Mouse (Mus musculus): Measurements from ENCODE around the gene Gabbr2. TPM values are rescaled to one million over a fixed set of nuclear protein-coding genes. Genes with fewer than 3 reads are reported as not detected.

Gabbr2 gene
- 0.03 and 0.07 TPM in 2 replicates for polyA plus RNA-seq (2015; fragmentation: Nextera tagmentation; extraction: Ambion mirVana)

DNA sequence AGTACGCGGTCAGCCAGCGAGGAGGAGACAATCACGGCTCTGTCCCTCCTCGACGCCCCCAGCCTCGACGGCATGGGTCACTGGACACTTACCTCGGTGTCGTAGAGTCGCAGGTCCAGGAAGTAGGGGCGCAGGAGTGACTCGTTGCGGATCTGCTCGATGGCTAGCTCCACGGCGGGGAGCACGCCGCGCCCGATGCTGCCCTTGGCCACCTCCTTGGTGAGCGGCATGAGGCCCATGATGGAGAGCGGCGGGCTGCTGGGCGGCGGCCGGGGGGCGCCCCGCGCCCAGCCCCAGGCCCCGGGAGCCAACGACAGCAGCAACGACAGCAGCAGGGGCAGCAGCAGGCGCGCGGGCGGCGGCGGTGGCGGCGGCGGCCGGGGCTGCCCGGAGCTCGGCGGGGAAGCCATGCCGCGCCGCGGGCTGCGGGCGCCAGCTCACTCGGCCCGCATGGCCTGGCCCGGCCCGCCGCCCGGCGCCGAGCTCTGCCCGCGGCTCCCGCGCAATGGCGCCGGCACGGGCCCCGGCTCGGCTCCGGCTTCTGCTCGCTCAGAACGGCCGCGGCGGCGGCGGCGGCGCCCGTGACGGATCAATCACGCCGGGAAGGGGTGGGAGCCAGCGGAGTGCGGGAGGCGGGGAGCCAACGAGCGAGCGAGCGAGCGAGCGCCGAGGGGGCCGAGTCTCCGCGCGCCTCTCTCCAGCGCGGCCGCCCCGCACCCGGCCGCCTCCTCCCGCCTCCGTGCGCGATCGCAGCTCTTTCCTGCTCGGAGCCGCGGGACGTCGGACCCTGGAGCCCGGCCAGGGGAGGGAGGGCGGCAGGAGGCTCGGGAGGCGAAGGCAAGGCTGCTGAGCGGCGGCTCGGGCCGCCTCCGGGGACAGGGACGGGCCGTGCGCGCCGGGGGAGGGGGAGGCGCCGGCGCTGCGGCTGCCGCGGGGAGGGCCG, at the start of gene Gabbr2:
Gene Gabbr2, minus strand, starts transcription at position 858 of the 943 bp plus-strand sequence.
- WGBS: under 1% methylated on average over 108 of the region's 134 CpGs
- ATAC-seq (replicated peaks; ENCODE audit: extremely low read depth, insufficient read depth, low FRiP score): no peak
- no peaks in the 10 kb centered on the region; the same call in none of the 2 replicates for H3K4me1 ChIP-seq (ENCODE audit: control insufficient read depth, insufficient read depth, low read length)
- no peak within 1 kb of the TSS for H3K27ac ChIP-seq (ENCODE audit: low read length)
- H3K4me2 ChIP-seq (ENCODE audit: low read depth, low read length): peak within 1 kb of the TSS; percentile 79
- no peaks in the 10 kb centered on the region for H3K36me3 ChIP-seq (ENCODE audit: control insufficient read depth, insufficient read depth)
- peak within 1 kb of the TSS; percentile 53 for H3K4me3 ChIP-seq (ENCODE audit: low read length)
- H3K9me3 ChIP-seq (replicated peaks; ENCODE audit: control insufficient read depth, low read length): no peaks in the 10 kb centered on the region
- H3K9ac ChIP-seq (ENCODE audit: low read length): no peak within 1 kb of the TSS
- peaks cover 68% of the 10 kb centered on the region for H3K27me3 ChIP-seq (ENCODE audit: control insufficient read depth, insufficient read depth, low read length)

DNA sequence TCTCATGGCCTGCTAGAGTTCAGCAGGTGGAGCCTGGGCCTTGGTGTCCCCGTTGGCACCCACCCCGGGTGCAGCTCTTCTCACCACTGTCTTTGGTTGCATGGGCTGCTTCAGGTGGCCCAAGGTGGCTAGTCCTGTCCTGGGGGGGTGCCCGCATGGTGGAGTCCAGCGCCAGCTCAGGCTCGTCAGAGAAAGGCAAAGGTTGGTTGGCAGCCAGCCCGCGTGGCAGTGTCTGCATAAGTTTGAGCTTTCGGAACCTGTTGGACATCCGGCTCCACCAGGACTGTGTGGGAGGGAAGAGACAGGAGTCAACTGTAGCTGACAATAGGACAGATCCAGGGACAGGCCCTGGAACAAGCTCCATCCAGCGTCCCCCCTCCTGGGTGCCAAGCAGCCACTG, 47.9 kb upstream of the Gabbr2 start:
- Histone ChIP-seq H3K4me3 (ENCODE audit: low read length) (no peak overlapping the region), H3K9ac (ENCODE audit: low read length) (no peak overlapping the region), H3K9me3 (replicated peaks; ENCODE audit: control insufficient read depth, low read length) (no peaks in the 10 kb centered on the region), H3K27me3 (ENCODE audit: control insufficient read depth, insufficient read depth, low read length) (no peaks in the 10 kb centered on the region), H3K4me1 (ENCODE audit: control insufficient read depth, insufficient read depth, low read length) (no peaks in the 10 kb centered on the region), H3K36me3 (ENCODE audit: control insufficient read depth, insufficient read depth) (no peaks in the 10 kb centered on the region), H3K27ac (ENCODE audit: low read length) (no peak overlapping the region), H3K4me2 (ENCODE audit: low read depth, low read length) (no peak overlapping the region)
- ATAC-seq (replicated peaks; ENCODE audit: extremely low read depth, insufficient read depth, low FRiP score): no peak
- WGBS: 88% methylated on average over 10 of the region's 10 CpGs

DNA sequence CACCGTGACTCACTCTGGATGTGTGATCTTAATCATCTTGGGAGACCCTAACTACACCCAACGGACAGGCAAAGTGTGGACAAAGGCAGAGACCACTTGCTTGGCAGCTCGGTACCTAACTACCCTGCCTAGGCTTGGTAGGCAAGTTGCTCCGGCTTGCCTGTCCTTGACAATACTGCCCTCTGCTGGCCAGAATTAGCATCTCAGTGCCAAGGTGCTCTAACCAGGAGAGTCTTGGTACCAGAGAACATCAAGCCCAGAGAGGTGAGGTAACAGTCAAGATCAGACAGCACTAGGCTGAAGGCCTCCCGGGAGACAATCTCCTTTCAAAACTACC, 45.6 kb upstream of the Gabbr2 start:
- no peak overlapping the region for H3K27ac ChIP-seq (ENCODE audit: low read length)
- H3K36me3 ChIP-seq (ENCODE audit: control insufficient read depth, insufficient read depth): no peaks in the 10 kb centered on the region
- H3K4me1 ChIP-seq (ENCODE audit: control insufficient read depth, insufficient read depth, low read length): no peaks in the 10 kb centered on the region
- H3K9ac ChIP-seq (ENCODE audit: low read length): no peak overlapping the region
- no peak for ATAC-seq (replicated peaks; ENCODE audit: extremely low read depth, insufficient read depth, low FRiP score)
- no peaks in the 10 kb centered on the region for H3K9me3 ChIP-seq (replicated peaks; ENCODE audit: control insufficient read depth, low read length)
- WGBS: 10% methylated on average over 5 of the region's 5 CpGs
- no peak overlapping the region for H3K4me2 ChIP-seq (ENCODE audit: low read depth, low read length)
- H3K27me3 ChIP-seq (ENCODE audit: control insufficient read depth, insufficient read depth, low read length): no peaks in the 10 kb centered on the region
- no peak overlapping the region for H3K4me3 ChIP-seq (ENCODE audit: low read length)

DNA sequence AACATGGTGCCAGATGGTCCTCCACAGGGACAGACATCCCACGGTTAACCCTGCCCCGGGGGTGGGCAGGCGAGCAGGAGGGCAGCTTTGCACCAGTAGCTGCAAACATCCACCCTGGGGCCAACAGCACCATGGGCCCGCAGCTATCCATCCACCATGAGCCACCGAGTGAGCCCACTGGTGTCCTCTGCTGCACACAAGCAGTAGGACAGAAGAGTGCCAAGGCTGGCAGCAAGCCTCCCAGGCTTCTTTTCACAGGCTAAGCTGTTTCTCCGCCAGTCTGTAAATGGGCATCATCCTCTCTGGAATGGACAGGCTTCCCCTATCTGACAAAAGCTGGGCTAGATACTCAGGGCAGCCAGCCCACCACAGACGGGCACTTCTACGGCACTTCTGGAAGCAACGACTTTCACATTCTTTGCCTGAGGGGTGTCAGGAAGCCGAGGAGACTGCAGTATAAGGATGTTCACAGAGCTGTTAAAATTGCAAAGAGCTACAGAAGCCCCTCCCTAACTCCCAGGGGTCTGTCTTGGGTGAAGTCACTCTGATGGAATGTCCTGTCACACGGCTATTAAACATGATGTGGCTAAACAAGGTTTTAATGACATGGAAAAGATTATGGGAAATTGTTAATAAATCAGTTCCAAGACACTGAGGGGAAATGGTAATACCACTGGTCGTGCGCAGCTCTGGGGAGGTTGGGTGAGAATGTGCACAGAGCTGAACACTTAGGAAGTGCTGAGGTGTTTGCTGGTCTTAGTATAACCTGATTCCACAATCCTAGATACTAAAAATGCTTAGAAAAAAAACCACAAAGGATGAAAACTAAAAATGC, 45.0 kb upstream of the Gabbr2 start:
- 57% methylated on average over 13 of the region's 13 CpGs for WGBS
- Histone ChIP-seq H3K27me3 (ENCODE audit: control insufficient read depth, insufficient read depth, low read length) (no peaks in the 10 kb centered on the region), H3K9me3 (replicated peaks; ENCODE audit: control insufficient read depth, low read length) (no peaks in the 10 kb centered on the region), H3K4me1 (ENCODE audit: control insufficient read depth, insufficient read depth, low read length) (no peaks in the 10 kb centered on the region), H3K4me2 (ENCODE audit: low read depth, low read length) (no peak overlapping the region), H3K36me3 (ENCODE audit: control insufficient read depth, insufficient read depth) (no peaks in the 10 kb centered on the region), H3K4me3 (ENCODE audit: low read length) (no peak overlapping the region), H3K9ac (ENCODE audit: low read length) (no peak overlapping the region), H3K27ac (ENCODE audit: low read length) (no peak overlapping the region)
- ATAC-seq (replicated peaks; ENCODE audit: extremely low read depth, insufficient read depth, low FRiP score): no peak

DNA sequence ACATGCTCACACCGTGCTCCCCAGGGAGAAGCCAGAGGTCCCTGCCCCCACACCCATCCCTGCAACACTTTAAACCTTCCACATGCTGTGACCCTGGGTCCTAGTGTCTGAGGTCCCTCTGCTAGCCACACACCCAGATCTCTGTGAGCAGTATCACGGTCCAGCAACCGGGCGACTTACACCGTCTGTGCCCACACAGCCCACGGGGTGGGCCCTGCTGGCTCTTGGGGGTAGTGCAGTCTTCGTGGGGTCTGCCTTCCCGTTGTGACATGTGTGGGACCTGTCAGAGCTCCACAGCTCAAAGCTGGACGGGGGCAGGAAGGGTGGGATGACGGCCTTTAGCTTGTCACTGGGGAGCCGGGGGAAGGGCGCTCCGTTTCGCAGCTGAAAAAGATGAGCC, 43.9 kb upstream of the Gabbr2 start:
- Histone ChIP-seq H3K9ac (ENCODE audit: low read length) (no peak overlapping the region), H3K9me3 (replicated peaks; ENCODE audit: control insufficient read depth, low read length) (no peaks in the 10 kb centered on the region), H3K4me1 (ENCODE audit: control insufficient read depth, insufficient read depth, low read length) (no peaks in the 10 kb centered on the region), H3K4me2 (ENCODE audit: low read depth, low read length) (no peak overlapping the region), H3K27ac (ENCODE audit: low read length) (no peak overlapping the region), H3K27me3 (ENCODE audit: control insufficient read depth, insufficient read depth, low read length) (no peaks in the 10 kb centered on the region), H3K36me3 (ENCODE audit: control insufficient read depth, insufficient read depth) (no peaks in the 10 kb centered on the region), H3K4me3 (ENCODE audit: low read length) (no peak overlapping the region)
- 74% methylated on average over 14 of the region's 14 CpGs for WGBS
- no peak for ATAC-seq (replicated peaks; ENCODE audit: extremely low read depth, insufficient read depth, low FRiP score)

DNA sequence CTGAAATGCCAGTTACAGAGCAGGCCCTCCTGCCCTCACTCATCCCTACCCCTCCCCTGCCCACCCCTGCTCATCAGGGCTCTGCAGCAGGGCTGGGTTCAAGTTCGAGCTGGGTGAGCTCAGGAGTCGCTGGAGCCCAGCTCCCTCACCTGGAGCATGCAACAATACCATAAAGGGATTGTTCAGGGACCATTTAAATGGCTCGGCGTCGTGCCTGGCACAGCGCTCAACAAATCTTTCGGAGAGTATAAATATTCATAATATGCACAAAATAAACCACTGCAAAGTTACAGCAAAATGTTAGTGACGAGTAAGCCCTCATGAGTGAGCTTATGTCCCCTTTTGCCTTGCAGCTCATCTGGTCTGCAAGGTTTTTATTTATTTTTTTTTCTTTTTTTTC, 40.5 kb upstream of the Gabbr2 start:
- Histone ChIP-seq H3K9ac (ENCODE audit: low read length) (no peak overlapping the region), H3K27me3 (ENCODE audit: control insufficient read depth, insufficient read depth, low read length) (no peaks in the 10 kb centered on the region), H3K9me3 (replicated peaks; ENCODE audit: control insufficient read depth, low read length) (no peaks in the 10 kb centered on the region), H3K36me3 (ENCODE audit: control insufficient read depth, insufficient read depth) (no peaks in the 10 kb centered on the region), H3K4me3 (ENCODE audit: low read length) (no peak overlapping the region), H3K4me1 (ENCODE audit: control insufficient read depth, insufficient read depth, low read length) (no peaks in the 10 kb centered on the region), H3K27ac (ENCODE audit: low read length) (no peak overlapping the region), H3K4me2 (ENCODE audit: low read depth, low read length) (no peak overlapping the region)
- ATAC-seq (replicated peaks; ENCODE audit: extremely low read depth, insufficient read depth, low FRiP score): no peak
- 88% methylated on average over 8 of the region's 8 CpGs for WGBS

DNA sequence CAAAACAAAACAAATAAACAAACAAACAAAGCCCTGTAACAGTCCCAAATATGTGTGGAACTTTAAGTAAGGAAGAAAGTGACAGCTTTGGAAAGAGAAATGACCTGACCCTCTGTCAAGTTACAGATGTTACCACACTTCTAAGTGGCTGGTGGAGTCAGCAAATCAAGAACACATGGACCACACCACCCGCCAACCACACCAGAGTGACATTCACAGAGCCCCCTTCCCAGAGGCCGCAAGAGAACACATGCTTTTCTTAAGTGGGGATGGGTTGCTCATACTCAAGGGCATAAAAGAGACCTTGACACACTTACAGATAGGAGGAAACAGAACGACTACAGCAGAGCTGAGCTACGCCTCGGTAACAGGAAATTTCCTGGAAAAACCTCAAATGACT, 37.1 kb upstream of the Gabbr2 start:
- no peaks in the 10 kb centered on the region for H3K27me3 ChIP-seq (ENCODE audit: control insufficient read depth, insufficient read depth, low read length)
- H3K4me3 ChIP-seq (ENCODE audit: low read length): no peak overlapping the region
- no peaks in the 10 kb centered on the region for H3K4me1 ChIP-seq (ENCODE audit: control insufficient read depth, insufficient read depth, low read length)
- no peaks in the 10 kb centered on the region for H3K36me3 ChIP-seq (ENCODE audit: control insufficient read depth, insufficient read depth)
- H3K9ac ChIP-seq (ENCODE audit: low read length): no peak overlapping the region
- no peak overlapping the region for H3K27ac ChIP-seq (ENCODE audit: low read length)
- no peak for ATAC-seq (replicated peaks; ENCODE audit: extremely low read depth, insufficient read depth, low FRiP score)
- WGBS: 57% methylated on average over 5 of the region's 5 CpGs
- no peaks in the 10 kb centered on the region for H3K9me3 ChIP-seq (replicated peaks; ENCODE audit: control insufficient read depth, low read length)
- no peak overlapping the region for H3K4me2 ChIP-seq (ENCODE audit: low read depth, low read length)

DNA sequence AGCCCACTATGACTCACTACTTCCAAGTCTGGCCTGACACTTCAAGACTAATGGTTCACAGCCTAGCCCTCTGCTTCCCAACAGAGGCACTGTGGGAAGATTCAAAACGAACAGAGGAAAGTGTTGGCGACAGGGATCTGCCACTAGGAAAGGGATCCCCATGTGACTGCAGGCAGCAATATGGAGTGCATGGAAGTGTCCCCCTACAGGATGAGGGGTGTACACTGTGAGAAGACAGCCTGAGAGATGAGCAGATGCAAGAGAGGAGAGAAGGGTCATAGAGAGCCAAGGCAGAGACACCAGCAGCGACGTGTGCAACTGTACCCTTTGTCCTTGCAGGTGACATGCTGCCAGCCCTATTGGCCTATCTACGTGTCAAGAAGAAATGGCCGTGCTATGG, 32.3 kb upstream of the Gabbr2 start:
- WGBS: 71% methylated on average over 6 of the region's 6 CpGs
- no peaks in the 10 kb centered on the region for H3K4me1 ChIP-seq (ENCODE audit: control insufficient read depth, insufficient read depth, low read length)
- H3K9me3 ChIP-seq (replicated peaks; ENCODE audit: control insufficient read depth, low read length): no peaks in the 10 kb centered on the region
- no peak for ATAC-seq (replicated peaks; ENCODE audit: extremely low read depth, insufficient read depth, low FRiP score)
- H3K4me2 ChIP-seq (ENCODE audit: low read depth, low read length): no peak overlapping the region
- no peak overlapping the region for H3K4me3 ChIP-seq (ENCODE audit: low read length)
- no peak overlapping the region for H3K27ac ChIP-seq (ENCODE audit: low read length)
- no peak overlapping the region for H3K9ac ChIP-seq (ENCODE audit: low read length)
- no peaks in the 10 kb centered on the region for H3K27me3 ChIP-seq (ENCODE audit: control insufficient read depth, insufficient read depth, low read length)
- H3K36me3 ChIP-seq (ENCODE audit: control insufficient read depth, insufficient read depth): no peaks in the 10 kb centered on the region

Data from heart, embryonic 16.5 days (tissue).